Mouse (Mus musculus): Measurements from ENCODE around the gene Cmip.

Cmip gene

DNA sequence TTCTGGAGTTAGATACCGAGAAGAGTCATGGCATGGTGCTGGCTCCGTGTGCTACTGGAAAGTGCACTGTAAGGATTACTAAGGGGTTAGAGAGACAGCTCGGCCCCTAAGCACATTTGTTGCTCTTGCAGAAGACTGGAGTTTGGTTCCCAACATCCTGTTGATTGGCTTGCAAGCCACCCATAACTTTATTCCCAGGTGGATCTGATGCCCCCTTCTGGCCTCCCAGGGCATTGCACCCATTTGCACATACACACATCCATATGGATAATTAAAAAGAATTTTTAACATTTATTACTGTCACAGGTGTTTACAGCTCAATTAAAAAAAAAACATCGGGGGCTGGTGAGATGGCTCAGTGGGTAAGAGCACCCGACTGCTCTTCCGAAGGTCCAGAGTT lies 207.7 kb downstream of the Cmip start:
- no peak for DNase-seq (ENCODE audit: low spot score in 2 of 2)

DNA sequence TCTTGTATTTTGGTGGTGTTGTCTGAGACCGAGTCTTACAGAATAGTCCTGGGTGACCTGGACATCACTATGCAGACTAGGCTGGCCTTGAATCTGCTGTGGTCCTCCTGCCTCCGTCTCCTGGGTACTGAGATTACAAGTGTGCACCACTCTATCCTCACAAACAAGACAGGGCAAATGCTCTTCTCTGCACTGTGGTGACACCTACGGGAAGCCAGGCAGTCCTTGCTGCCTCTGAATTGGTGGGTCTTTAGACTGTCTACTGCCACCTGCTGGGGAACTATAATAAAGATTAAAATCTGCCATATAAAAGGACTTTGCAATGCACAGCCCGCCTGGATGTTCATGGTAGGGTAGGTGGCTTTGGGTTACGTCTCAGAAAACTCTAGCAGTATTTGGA lies 208.4 kb downstream of the Cmip start:
- peak; percentile 61 to 74 for DNase-seq (ENCODE audit: low spot score in 2 of 2)

DNA sequence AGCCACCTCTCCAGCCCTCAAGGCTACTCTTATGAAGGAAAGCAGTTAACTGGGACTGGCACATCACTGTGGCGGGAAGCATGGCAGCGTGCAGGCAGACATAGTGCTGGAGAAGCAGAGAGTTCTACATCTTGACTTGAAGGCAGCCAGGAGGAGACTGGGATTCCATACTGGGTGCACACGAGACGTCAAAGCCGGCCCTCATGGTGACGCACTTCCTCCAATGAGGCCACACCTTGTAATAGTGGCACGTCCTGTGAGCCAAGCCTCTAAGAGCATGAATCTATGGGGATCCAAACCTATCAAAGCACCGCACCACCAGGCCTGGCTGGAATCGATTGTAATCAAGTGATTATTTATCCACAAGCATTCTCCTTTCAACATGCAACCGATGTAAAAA lies 210.6 kb downstream of the Cmip start:
- no peak for DNase-seq (ENCODE audit: low spot score in 2 of 2)

DNA sequence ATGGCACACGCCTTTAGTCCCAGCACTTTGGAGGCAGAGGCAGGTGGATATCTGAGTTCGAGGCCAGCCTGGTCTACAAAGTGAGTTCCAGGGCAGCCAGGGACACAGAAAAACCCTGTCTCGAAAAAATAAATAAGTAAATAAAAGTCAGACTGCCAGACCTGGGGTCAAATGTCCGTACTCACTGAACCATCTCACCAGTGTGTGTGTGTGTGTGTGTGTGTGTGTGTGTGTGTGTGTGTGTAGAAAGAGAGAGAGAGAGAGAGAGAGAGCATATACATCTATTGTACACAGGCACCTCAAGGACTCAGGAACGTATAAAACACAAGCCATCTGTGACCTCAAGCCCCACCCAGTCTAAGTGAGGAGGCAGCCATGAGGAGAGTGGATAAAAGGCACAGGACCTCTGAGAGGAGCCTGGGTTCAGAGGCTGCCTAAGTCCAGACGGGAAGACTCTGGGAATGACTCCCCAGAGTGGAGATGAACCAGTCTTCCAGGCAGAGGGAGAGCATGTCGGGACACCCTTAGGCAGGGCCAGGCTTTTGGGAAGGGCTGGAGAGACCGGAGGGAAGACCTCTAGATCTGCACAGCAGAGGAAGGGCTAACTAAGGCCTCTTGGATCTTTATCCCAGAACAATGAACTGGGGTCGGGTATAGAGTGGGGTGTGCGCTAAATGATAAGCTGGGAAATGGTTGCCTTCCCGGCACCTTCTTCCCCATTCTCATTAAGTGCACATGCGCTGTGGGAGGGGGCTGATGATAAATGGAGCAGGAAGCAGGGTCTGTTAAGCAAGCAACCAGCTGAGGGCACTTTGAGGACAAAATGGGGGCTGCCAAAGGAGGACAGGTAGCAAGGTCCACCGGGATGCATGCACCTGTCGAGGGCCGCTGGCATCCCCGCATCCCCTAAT lies 212.8 kb downstream of the Cmip start:
- no peak for DNase-seq (ENCODE audit: low spot score in 2 of 2)

DNA sequence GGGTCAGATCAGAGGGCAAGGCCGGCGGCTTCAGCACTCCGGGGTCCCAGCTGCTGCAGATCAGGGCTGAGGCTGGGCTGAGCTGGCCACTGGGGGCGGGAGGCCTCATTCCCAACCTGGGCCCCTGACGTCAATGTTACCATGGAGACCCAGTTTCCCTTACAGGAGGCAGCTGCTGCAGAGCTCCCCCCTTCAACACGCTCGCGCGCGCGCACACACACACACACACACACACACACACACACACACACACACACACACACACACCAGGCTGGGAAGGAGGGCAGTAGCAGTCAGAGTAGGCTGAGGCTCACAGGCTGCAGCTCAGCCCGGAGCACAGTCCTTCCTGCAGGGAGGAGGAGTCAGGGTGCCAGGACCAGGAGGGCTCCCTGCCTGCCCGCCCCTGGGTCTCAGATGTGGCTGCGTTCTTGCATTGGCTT lies 213.5 kb downstream of the Cmip start:
- DNase-seq (ENCODE audit: low spot score in 2 of 2): peak; percentile 53 to 62

DNA sequence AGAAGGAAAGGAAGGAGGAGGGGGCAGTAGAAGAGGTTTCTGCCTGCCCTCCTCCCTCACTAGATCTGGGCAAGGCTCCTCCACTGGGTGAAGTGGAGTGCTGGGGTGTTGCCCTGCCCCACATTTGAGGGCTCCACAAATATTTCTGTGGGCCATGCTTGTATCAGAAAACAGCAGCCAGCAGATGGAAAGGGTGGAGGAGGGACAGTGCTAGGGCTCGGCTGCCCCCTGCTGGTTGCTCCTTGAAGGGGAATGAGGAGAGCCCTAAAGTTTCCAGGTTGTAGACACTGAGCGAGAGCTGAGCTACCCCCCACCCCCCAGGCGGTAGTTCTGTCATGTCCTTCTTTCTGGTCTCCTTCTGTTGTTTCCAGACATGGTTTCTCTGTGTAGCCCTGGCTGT lies 214.3 kb downstream of the Cmip start:
- peak; percentile 62 to 64 for DNase-seq (ENCODE audit: low spot score in 2 of 2)

DNA sequence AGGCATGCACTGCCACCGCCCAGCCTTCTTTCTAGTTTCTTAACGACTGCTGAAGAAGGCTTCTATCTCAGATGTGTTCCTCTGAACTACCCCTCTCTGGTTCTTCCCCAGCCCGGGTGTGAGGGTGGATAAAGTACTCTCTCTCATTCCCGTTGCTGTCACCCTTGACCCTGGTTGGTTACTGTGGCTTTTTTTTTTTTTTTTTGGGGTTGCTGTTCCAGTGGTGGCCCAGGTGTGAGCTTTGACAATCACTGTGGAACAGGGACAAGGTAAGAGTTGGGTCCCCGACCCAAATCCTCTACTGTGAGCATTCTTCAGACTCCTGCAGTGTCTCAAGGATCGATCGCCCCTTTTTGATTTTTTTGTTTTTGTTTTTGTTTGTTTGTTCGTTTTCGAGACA lies 214.8 kb downstream of the Cmip start:
- no peak for DNase-seq (ENCODE audit: low spot score in 2 of 2)

DNA sequence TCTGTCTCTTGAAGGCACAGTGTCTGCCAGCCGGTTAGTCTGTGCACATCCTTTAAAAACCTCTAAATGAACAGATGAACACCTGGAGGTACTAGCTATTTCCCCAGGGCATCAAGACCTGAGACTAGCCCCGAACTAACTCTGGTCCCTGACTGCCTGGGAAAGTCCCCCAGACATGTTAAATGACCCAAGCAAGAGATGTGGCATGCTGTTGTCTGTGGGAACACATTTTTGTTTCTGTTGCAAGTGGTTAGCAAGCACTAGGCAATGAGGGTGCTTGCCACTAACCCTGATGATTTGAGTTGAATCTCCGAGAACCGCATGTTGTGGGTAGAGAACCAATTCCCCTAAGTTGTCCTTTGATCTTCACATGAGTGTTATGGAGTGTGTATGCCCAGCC lies 215.5 kb downstream of the Cmip start:
- DNase-seq (ENCODE audit: low spot score in 2 of 2): peak; percentile 50

DNA sequence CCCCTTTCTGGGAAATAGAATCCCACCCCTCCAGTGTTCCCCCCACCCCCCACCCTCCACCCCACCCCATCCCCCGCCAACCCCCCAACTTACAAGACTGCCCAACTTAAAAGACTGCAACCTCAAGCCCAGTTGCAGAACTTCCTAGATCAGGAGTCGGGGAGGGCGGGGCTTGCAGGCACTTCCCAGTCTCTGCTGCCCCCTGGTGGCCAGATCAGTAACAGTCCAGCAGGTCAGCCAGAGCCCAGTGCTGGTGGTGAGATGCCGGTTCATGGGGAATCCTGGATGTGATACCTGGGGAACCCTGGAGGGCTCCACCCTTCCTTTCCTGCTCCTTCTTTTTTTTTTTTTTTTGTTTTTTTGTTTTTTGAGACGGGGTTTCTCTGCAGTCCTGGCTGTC lies 218.1 kb downstream of the Cmip start:
- DNase-seq (ENCODE audit: low spot score in 2 of 2): peak; percentile 87 to 91

DNA sequence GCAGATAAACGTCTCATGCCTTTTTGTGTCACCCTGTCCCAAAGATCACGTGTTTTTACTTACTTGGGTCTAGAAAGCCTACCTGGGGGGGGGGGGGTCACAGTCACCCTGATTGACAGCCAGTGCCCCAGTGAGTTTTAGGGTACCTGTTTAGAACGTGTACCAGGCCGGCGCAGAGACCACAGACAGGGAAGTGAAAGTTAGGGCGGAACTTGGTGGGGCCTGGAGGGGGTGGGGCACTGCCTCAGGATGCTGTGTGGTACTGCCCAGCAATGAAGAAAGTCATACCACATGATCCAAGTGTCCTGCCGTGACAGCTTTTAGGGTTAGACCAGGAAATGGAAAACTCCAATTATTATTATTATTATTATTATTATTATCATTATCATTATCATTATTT lies 219.0 kb downstream of the Cmip start:
- DNase-seq (ENCODE audit: low spot score in 2 of 2): peak; percentile 93

DNA sequence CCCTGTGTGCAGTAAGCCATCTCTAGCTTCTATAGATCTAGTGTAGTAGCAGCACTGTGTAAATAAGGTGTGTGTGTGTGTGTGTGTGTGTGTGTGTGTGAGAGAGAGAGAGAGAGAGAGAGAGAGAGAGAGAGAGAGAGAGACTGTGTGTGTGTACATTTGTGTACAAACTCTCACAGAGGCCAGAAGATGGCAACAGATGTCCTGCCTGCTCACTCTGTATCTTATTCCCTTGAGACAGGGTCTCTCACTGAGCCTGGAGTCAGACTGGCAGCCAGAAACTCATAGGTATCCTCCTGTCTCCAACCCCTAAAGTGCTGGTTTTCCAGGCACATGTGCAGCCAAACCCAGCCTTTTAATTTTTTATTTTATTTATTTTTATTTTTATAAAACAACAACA lies 221.2 kb downstream of the Cmip start:
- DNase-seq (ENCODE audit: low spot score in 2 of 2): no peak

DNA sequence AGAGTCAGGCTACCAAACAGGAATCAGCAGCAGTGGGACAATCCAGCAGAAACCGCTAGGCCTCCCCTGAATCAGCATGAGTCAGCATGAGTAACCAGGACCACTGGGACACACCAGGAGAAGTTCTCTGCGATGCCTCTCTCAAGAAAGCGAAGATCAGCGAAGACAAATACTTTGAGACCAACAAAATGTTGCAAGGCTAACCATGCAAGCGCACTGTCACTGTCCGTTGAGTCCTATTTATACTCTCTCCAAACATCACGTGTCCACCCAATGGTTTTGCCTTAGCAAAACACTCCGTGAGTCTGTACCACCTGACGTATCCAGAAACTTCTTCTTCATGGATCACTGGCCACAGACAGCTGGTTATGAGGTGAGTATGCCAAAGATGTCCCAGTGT lies 223.1 kb downstream of the Cmip start:
- no peak for DNase-seq (ENCODE audit: low spot score in 2 of 2)

DNA sequence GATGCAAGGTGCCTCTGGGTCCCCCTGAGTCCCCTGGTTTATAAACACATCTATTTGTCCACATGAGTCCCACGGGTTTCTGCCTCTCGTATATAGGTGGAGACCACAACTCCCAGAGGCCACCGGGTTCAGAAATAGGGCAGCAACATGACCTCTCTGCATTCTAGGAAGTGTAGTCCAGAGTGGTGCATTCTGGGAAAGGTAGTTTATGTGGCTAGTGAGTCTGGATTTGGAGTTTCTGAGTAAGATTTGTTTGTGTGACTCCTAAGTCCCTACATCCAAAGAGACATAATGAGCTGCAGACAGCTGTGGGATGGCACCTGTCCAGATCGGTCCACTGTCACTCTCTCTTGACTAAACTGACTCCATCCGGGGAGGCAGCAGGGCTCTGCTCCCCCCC lies 223.7 kb downstream of the Cmip start:
- peak; percentile 66 to 74 for DNase-seq (ENCODE audit: low spot score in 2 of 2)

DNA sequence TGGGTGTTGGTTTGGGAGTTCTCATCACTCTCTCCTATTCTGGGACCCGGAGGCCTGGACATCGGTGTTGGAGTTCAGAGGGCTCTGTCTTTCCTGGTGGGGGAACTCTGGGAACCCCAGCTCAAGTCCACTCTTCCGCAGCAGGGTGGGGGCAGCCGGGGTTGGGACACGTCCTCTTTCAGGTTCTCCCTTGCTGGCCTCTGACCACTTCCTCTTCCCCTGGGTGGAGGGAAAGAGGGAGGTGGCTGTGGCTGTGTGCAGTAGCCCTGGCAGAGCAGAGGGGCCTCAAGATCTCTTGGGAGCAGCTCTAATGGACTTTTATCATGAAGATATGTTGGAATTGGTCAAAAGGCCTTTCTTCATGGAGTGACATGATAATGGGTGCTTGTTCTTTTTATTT lies 225.0 kb downstream of the Cmip start:
- peak; percentile 82 to 84 for DNase-seq (ENCODE audit: low spot score in 2 of 2)

DNA sequence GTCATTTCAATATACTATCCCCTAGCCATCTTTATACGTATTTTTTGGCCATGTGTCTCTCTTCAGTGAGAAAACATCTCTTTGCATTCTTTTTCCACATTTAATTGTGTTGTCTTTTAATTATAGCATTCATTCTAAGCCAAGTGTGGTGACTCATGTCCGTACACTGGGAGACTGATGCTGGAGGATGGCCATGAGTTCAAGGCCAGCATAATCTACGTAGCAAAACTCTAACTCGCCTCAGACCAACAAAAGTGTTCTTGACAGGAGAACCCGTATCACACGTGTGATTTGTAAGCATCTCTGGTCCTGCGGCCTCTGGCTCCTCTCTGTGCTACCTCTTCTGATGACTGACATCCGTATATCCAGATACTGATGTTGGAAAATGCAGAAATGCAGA lies 227.9 kb downstream of the Cmip start:
- DNase-seq (ENCODE audit: low spot score in 2 of 2): no peak

DNA sequence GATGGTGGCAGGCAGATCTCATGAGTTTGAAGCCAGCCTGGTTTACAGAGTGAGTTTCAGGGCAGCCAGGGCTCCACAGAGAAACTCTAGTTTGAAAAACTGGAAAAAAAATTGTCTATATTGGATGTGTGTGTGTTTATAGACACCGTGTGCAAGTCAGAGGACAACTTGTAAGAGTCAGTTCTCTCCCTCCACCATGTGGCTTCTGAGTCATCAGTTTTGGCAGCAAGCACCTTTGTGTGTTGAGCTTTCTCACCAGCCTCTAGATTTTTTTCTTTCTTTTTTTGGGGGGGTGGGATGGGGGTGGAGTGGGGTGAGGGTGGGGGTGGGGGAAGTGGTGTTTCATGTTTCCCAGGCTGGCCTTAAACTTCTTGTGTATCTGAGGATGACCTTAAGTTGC lies 228.5 kb downstream of the Cmip start:
- DNase-seq (ENCODE audit: low spot score in 2 of 2): no peak

DNA sequence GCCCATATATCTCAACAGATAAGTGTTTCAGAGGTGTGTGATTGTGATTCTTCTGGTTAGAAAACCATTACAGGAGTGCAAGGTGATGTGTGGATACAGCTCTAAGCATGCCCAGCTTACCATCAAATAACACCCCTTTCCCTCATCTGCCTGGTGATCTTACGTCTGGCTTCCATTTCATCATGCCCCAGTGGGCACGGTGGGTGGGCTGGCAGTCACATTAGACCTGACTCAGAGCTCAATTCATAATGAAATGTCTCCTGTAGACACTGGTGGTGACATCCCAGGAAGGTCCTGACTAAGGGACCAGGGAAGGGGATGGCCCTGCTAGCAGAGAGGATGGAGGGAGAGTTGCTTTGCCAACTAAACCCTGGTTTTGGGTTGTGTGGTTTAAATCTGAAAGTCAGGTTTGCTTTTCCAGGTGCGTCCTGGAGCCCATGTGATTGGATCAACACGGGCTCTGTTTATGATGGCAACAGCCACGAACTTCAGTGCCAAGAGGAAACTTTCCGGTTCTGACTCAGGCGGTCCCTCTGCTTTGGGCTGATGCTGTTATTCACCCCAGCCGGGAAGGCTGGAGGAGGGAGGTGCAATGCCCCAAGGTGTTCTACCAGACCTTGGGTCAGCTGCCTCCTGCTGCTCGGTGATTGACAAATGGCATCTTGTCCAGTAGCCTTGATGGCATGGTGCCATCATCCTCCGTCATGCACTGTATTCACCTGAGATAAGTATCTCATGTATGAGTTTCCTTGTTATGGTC lies 231.6 kb downstream of the Cmip start:
- DNase-seq (ENCODE audit: low spot score in 2 of 2): no peak

DNA sequence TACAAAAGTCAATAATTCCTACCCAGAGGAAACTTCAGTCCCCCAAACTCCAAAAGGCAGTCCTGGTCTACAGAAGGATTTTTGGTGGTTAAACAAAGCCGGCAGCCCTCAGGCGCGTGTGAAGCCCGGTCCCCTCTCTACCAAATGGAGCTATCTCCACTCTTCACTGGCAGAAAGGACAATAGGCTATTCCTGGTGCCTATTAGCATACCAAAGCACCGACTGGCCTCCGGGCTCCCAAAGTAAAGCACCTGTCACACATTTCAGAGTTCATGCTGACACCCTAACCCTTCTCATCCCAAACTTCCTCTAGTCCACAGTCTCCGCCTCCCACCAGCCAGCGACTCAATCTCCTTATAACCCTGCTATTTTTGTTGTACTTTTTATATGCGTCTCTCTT lies 236.7 kb downstream of the Cmip start:
- DNase-seq (ENCODE audit: low spot score in 2 of 2): no peak

DNA sequence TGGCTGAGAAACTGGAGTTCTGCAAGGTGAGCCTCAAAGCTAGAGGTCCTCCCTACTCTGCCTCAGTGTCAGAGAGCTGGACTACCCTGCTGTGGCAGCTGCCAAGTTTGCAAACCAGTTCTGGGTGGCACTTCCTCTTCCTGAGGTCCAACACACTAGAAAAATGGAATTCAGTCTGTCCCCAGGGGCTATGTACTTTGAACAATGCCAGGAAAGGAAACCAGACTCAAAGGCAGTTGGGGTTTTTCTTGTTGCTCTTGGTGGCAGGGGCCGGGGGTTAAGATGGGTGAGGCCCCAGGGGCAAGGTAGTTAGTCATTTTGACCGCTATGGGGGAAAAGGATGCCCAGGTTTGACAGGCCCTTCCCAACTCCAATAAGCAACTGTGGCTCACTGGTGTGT lies 238.0 kb downstream of the Cmip start:
- DNase-seq (ENCODE audit: low spot score in 2 of 2): no peak

DNA sequence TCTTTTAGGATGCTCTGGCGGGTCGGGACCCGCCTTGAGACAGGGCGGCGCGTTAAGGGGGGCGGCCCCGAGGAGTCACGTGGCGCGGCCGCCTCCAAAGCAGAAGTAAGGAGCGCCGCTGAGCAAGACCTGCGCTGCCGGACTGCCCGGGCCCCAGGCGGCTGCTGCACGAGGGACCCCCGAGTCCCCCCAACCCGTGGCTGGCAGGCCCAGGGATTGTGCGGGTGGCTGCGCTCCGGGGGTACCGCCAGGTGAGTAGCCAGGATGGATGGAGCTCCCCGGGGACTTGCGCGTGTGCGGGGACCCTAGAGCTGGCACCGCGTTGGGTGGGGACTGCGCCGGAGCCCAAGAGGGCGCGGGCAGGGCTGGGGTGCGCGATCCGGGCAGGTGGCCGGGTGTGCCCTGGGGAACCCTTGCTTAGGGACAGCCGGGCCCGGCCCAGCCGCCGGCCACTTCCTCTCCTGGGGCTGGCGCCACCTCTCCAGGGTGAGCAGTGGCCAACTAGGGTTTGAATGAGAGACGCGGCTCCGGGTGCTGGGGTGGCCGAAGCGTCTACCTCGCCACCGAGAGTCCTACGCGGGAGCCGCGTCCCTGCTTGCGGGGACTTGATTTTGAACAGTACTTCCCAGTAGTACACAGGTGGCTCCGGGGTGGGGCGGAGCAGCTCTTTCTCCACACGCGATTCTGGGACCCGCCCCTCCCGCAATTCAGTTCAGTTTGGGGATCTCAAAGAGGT lies 241.5 kb downstream of the Cmip start, which contains the start of gene Plcg2:
Plcg2 (plus strand) TSS at position 113 of the 736 bp plus-strand sequence.
- DNase-seq (ENCODE audit: low spot score in 2 of 2): peak; percentile 81 to 82

DNA sequence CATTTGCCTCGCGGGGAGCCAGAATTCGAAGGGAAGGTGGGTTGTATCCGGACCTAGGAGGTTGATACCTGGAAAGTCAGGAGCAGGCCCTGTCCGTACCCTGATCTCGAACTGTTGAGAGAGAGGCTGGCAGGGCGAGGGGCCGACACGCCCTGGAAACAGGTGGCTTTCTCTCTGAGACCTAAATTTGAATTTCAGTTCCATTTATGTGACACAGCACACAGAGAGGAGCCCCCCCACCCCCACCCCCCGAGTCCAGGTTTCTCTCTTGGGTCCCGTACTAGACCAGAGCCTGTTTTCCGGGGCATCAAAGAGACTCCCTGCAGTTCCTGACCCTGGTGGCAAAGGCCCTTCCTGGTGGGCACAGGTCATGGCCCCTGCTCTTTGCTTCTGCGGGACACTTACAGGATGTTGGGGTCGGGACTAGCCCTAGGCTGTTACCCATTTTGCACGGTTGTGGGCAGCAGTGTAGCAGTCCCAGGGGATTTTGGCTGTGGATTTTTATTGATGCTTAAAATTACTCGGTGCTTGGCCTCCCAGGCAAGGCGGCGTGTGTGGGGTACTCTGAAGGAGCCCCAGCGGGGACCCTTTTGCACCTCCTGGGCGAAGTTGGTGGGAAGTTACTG lies 242.2 kb downstream of the Cmip start:
- DNase-seq (ENCODE audit: low spot score in 2 of 2): peak; percentile 63 to 67

Data from spleen, postnatal 36 days (tissue).